Mouse (Mus musculus) hindbrain, embryonic 13.5 days (tissue): ENCODE data around the gene Dpf3. TPM values are rescaled to one million over a fixed set of nuclear protein-coding genes. Genes with fewer than 3 reads are reported as not detected.
A peak's percentile ranks its signal among the peaks of the same experiment; 100 is the strongest.

Experiments used
- ATAC-seq: fragments of 200-750 bp; cut with Nextera tagmentation; 2 replicates; pipeline ENCODE4 v1.8.0; 2017; ENCODE audit warnings: moderate TSS enrichment; ENCODE audit not compliant: low FRiP score
- H3K27ac ChIP-seq: fragments of 300-500 bp; sonication (generic); 2 replicates; pipeline ENCODE4 v1.5.1; 2015; ENCODE audit warnings: inconsistent platforms, mild to moderate bottlenecking, moderate library complexity
- H3K27me3 ChIP-seq: fragments of 300-500 bp; sonication (generic); 2 replicates; pipeline ENCODE4 v1.6.1; 2015; ENCODE audit warnings: mild to moderate bottlenecking, inconsistent platforms
- H3K36me3 ChIP-seq: fragments of 300-500 bp; sonication (generic); 2 replicates; pipeline ENCODE4 v1.6.1; 2015; ENCODE audit warnings: mild to moderate bottlenecking, inconsistent platforms
- H3K4me1 ChIP-seq: fragments of 300-500 bp; sonication (generic); replicated peaks from 2 replicates; pipeline ENCODE4 v1.6.1; 2015; ENCODE audit warnings: inconsistent platforms
- H3K4me2 ChIP-seq: fragments of 300-500 bp; sonication (generic); 2 replicates; pipeline ENCODE4 v1.6.1; 2015; ENCODE audit warnings: inconsistent platforms, mild to moderate bottlenecking, moderate library complexity
- H3K4me3 ChIP-seq: fragments of 300-500 bp; sonication (generic); 2 replicates; pipeline ENCODE4 v1.5.1; 2015; ENCODE audit warnings: mild to moderate bottlenecking, inconsistent platforms
- H3K9ac ChIP-seq: fragments of 300-500 bp; sonication (generic); 2 replicates; pipeline ENCODE4 v1.6.1; 2015; ENCODE audit warnings: mild to moderate bottlenecking, inconsistent platforms
- H3K9me3 ChIP-seq: fragments of 300-500 bp; sonication (generic); 2 replicates; pipeline ENCODE4 v1.6.1; 2016; ENCODE audit warnings: inconsistent platforms
- WGBS: fragments of 180-500 bp; shearing (Covaris S2); methylation state at CpG from one replicate; pipeline ENCODE4 v1.1.7; 2015; 5-methylcytosine and 5-hydroxymethylcytosine counted together
- polyA plus RNA-seq: library from polyadenylated mRNA; unstranded; fragments of >200 nt; fragmentation: Nextera tagmentation; extraction: Ambion mirVana; gene quantifications from 2 replicates; pipeline ENCODE4 v1.2.1, GENCODE M21; 2015

Dpf3 gene
- polyA plus RNA-seq, 1 experiment from 2014 or later = 27.7 TPM

DNA sequence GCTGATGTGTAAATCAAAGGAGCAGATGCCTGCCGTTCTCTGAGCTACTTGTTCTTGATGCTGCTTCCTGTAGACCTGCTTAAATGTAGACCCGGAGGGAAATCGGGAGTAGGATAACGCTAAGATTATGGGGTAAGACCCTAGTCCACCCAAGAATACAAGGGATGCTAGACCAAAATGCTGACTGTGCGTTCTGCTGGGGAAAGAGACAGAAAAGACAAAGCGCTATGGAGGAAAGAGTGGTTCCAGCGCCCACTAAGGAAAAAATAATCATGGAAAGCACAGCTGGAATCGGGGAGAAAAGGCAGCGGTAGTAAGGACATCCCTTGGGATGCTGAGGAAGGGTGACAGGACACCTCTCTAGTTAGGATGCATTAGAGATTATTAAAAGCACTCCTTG lies 174.7 kb downstream of the Dpf3 start:
- H3K9me3 ChIP-seq = no peaks in the 10 kb centered on the region
- 84% methylated on average over 9 of the region's 9 CpGs for WGBS
- H3K36me3 ChIP-seq = no peaks in the 10 kb centered on the region
- no peak overlapping the region for H3K4me2 ChIP-seq
- no peak for ATAC-seq
- H3K27ac ChIP-seq = no peak overlapping the region
- H3K9ac ChIP-seq = no peak overlapping the region
- H3K4me1 ChIP-seq = peaks cover 44% of the 10 kb centered on the region
- H3K4me3 ChIP-seq = no peak overlapping the region
- H3K27me3 ChIP-seq = no peaks in the 10 kb centered on the region

GRCm38 (mm10) chr12:83310567-83310966 lies 176.9 kb downstream of the Dpf3 start:
- H3K27ac ChIP-seq = peak overlapping the region; percentile 65
- H3K4me1 ChIP-seq = peaks cover 30% of the 10 kb centered on the region
- no peaks in the 10 kb centered on the region for H3K9me3 ChIP-seq
- H3K4me3 ChIP-seq = no peak overlapping the region
- no peak for ATAC-seq
- H3K9ac ChIP-seq = no peak overlapping the region
- H3K4me2 ChIP-seq = no peak overlapping the region
- no peaks in the 10 kb centered on the region for H3K27me3 ChIP-seq
- WGBS = 58% methylated on average over 11 of the region's 11 CpGs
- H3K36me3 ChIP-seq = no peaks in the 10 kb centered on the region

GRCm38 (mm10) chr12:83309031-83309804 lies 178.3 kb downstream of the Dpf3 start:
- Histone ChIP-seq H3K27me3 (no peaks in the 10 kb centered on the region), H3K9ac (no peak overlapping the region), H3K4me3 (no peak overlapping the region), H3K4me2 (no peak overlapping the region), H3K4me1 (peaks cover 27% of the 10 kb centered on the region), H3K27ac (peak overlapping the region; percentile 40; the same call in 1 of the 2 replicates), H3K36me3 (no peaks in the 10 kb centered on the region), H3K9me3 (no peaks in the 10 kb centered on the region)
- 85% methylated on average over 11 of the region's 11 CpGs for WGBS
- ATAC-seq = no peak

DNA sequence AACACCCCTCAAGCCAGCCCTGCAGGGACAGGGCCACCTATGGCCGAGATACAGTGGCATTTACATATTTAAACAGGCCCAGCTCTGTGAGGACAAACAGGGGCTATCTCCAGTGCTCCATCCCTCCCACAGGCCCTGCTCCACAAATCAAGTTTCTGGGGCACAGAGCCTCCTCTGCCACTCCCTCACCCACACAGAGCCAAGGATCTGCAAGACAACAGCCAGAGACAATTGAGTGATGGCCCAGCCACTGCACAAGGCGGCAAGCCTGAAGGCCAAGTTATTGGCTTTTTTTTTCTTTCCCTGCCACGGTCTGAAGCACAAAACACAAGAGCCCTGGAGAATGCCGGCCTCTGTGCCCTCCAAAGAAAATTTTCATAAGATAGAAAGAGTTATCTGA lies 178.9 kb downstream of the Dpf3 start:
- no peaks in the 10 kb centered on the region for H3K9me3 ChIP-seq
- WGBS = 30% methylated on average over 4 of the region's 4 CpGs

DNA sequence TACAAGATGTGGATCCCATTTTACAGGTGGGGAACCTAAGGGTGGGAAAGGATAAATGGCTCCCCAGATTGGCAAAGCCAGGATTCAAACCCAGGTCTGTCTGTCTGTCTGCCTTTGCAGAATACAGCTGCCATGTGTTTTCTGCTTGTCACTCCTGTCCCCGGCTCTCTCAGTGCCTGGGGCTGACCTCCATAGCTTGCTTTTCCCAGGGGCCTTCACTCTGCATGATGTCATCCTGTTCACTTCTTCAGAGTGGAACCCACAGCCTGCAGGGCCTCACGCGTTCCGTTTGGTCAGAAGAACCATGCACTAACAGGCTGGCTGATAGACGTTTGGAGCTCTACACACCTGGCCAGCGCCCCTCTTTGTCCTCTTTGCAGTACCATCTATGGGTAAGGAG lies 184.3 kb downstream of the Dpf3 start:
- ATAC-seq = peak; percentile 16; the same call in 1 of the 2 replicates
- Histone ChIP-seq H3K9me3 (no peaks in the 10 kb centered on the region), H3K4me1 (peaks cover 42% of the 10 kb centered on the region), H3K4me2 (peak overlapping the region; percentile 36), H3K9ac (peak overlapping the region; percentile 60), H3K27me3 (no peaks in the 10 kb centered on the region), H3K36me3 (no peaks in the 10 kb centered on the region), H3K27ac (peak overlapping the region; percentile 96), H3K4me3 (no peak overlapping the region)
- WGBS = 46% methylated on average over 6 of the region's 6 CpGs

More for the DNA sequence above, 178.9 kb downstream of the Dpf3 start:
- Histone ChIP-seq H3K4me1 (peaks cover 33% of the 10 kb centered on the region), H3K27me3 (no peaks in the 10 kb centered on the region), H3K4me2 (no peak overlapping the region), H3K4me3 (no peak overlapping the region), H3K36me3 (no peaks in the 10 kb centered on the region), H3K9ac (no peak overlapping the region), H3K27ac (no peak overlapping the region)
- ATAC-seq = no peak

- Histone ChIP-seq H3K27ac (peak overlapping the region; percentile 96), H3K9me3 (no peaks in the 10 kb centered on the region), H3K4me1 (peaks cover 42% of the 10 kb centered on the region), H3K9ac (peak overlapping the region; percentile 60), H3K36me3 (no peaks in the 10 kb centered on the region), H3K4me3 (no peak overlapping the region), H3K27me3 (no peaks in the 10 kb centered on the region), H3K4me2 (peak overlapping the region; percentile 36)
- 13% methylated on average over 18 of the region's 18 CpGs for WGBS
- peak; percentile 88 for ATAC-seq
Observed at GRCm38 (mm10) chr12:83302320-83303153, 185.0 kb downstream of the Dpf3 start.

- Histone ChIP-seq H3K36me3 (no peaks in the 10 kb centered on the region), H3K9me3 (no peaks in the 10 kb centered on the region), H3K4me3 (no peak overlapping the region), H3K27me3 (no peaks in the 10 kb centered on the region), H3K27ac (peak overlapping the region; percentile 96), H3K4me2 (peak overlapping the region; percentile 36), H3K9ac (peak overlapping the region; percentile 60), H3K4me1 (peaks cover 42% of the 10 kb centered on the region)
- peak; percentile 6; the same call in 1 of the 2 replicates for ATAC-seq
- WGBS = 53% methylated on average over 18 of the region's 18 CpGs
Observed at GRCm38 (mm10) chr12:83301616-83302319, 185.7 kb downstream of the Dpf3 start.

DNA sequence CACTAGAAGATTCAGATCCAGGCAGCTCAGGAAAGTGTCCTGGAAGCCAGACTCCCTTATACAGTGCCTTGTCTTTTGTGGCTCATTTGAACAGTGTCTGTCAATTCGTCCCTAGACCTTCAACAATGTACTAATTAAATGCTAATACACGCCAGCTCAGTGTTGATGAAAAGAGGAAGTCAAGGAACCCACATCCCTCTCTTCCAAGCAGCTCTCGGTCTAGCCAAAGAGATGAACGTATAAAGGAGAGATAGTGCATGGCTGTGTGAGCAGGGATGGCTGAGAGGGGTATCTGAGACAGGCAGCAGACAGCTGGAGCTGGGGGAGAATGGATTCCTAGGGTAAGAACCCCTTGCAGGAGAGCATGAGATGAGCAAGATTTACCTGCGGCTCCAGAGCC lies 189.2 kb downstream of the Dpf3 start:
- no peak for ATAC-seq
- Histone ChIP-seq H3K9me3 (no peaks in the 10 kb centered on the region), H3K4me3 (no peak overlapping the region), H3K27ac (no peak overlapping the region), H3K4me2 (no peak overlapping the region), H3K27me3 (no peaks in the 10 kb centered on the region), H3K36me3 (no peaks in the 10 kb centered on the region), H3K4me1 (peaks cover 39% of the 10 kb centered on the region), H3K9ac (no peak overlapping the region)
- WGBS = 72% methylated on average over 5 of the region's 5 CpGs

GRCm38 (mm10) chr12:83295031-83295430 lies 192.5 kb downstream of the Dpf3 start:
- H3K4me3 ChIP-seq = no peak overlapping the region
- no peak for ATAC-seq
- H3K27ac ChIP-seq = no peak overlapping the region
- peaks cover 11% of the 10 kb centered on the region for H3K4me1 ChIP-seq
- WGBS = 49% methylated on average over 8 of the region's 8 CpGs
- H3K9me3 ChIP-seq = no peaks in the 10 kb centered on the region
- no peak overlapping the region for H3K9ac ChIP-seq
- H3K27me3 ChIP-seq = no peaks in the 10 kb centered on the region
- no peak overlapping the region for H3K4me2 ChIP-seq
- no peaks in the 10 kb centered on the region for H3K36me3 ChIP-seq

DNA sequence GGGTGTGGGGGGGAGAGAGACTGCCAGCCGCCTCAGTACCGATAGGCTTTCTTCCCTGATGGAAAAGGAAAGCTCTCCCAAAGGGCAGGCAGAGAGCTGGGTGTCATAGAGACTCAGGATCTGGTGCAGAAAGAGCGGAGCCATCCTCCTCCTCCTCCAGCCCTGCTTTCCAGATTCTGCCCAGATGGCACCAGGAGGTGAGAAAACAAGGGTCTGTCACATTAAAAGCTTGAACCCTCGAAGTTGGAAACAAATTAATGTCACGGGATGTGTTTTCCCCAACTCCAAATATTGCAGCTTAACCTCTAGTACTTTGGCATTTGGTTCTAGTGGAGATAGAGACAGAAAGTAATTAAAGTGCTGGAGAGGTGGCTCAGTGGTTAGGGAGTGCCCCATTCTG lies 195.6 kb downstream of the Dpf3 start:
- Histone ChIP-seq H3K36me3 (no peaks in the 10 kb centered on the region), H3K4me3 (no peak overlapping the region), H3K27ac (no peak overlapping the region), H3K4me1 (peaks cover 15% of the 10 kb centered on the region), H3K9ac (no peak overlapping the region), H3K27me3 (no peaks in the 10 kb centered on the region), H3K4me2 (no peak overlapping the region), H3K9me3 (no peaks in the 10 kb centered on the region)
- WGBS = 82% methylated on average over 5 of the region's 5 CpGs
- no peak for ATAC-seq

DNA sequence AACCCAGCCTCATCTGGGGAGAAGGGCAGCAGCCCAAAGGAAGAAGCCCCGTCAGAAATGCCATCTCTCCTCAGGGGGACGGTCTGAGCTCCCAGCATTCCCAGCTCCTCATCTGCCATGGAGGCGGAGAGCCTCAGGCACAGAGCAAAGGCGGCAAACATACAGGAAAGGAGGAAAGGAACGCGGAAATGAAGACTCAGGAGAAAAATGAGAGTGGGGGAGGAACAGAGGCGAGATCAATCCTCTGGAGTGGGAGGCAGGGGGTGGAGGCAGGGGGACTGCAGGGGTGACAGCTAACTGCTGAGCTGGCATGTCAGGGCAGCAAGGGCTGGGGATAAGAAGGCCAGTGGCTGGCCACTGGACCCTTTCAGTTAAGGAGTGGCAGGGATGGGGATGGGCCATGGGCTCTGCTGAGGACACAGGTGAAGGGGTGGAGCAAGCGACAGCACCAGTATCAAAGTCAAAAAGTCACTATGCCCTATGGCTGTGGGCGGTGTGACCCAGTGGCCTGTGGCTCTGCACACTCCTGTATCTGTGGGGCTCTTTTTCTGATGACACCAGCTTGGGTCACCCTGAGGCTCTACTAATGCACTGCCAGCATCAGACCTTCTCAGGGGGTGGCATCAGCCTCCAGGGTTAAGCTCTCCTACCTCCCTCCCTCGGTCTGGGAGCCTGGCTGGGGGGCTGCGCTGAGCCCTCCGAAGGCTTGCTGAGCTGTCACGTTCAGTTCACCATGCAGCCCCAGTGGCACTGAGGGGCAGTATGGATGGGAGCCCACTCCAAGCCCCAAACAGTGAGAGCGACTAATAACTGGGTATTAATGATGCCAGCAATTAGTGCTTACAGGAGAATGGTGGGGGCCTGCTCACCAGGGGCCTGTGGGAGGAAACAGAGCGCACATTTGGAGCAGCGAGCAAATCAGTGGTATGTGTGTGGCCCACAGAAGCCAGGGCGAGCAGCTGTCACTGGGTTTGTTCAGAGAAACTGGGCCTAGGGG lies 200.7 kb downstream of the Dpf3 start:
- 53% methylated on average over 17 of the region's 17 CpGs for WGBS
- Histone ChIP-seq H3K27me3 (no peaks in the 10 kb centered on the region), H3K9me3 (no peaks in the 10 kb centered on the region), H3K9ac (no peak overlapping the region), H3K4me3 (no peak overlapping the region), H3K4me2 (no peak overlapping the region), H3K4me1 (peaks cover 15% of the 10 kb centered on the region), H3K27ac (peak overlapping the region; percentile 58), H3K36me3 (no peaks in the 10 kb centered on the region)
- ATAC-seq = peak; percentile 57
